Mouse (Mus musculus): ENCODE measurements around the gene Ccdc13.

DNA sequence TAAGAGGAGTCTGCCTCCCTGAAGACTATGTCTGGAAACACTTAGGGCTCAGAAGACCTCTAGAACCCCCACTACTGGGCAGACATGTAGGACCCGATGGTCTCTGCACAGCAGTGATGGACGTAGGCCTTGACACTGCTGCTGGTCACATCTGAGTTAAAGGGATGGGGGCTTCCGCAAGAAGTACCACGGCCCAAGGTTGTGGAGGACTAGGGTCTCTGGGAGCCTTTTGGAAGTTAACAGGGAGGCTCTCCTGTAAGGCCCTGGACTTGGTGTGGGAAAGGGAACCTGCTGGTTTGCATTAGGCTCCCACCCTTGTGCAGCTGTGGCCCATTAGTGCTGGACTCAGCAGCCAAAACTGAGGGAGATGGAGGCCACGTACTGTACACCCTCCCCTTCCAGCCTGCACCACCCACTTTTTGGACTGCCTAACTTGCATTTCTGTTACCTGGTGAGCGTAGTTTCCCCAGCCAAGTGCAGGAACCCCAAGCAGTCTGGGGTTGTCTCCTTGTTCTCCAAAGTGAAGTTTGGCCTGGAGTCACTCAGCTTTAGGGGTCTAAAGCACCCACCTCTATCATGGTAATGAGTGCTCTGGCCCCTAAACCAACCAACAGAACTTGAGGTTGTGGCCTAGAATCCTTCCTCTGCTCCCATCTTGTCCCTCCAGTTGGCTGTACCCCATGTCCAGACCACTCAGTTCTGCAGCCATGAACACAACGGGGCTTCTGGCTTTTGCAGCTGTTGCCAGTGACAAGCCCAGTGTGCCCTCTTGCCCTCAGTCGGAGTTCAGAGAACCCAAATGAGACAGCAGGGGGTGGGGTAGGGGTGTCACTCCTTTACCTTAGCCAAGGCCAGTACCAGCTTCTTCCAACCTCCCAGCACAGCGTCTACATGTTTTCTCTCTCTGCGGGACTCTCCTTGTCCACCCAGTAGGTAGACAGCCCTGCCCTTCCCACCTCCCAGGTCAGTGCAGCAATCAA lies 81.1 kb downstream of the Ccdc13 start:
- no peak for TF ChIP-seq CTCF (IDR thresholded peaks at IDR 0.05; ENCODE audit: low read depth)
- no peak for TF ChIP-seq EP300 (IDR thresholded peaks at IDR 0.05; ENCODE audit: low read depth)
